Mouse (Mus musculus) embryonic facial prominence, embryonic 11.5 days (tissue): ENCODE data around the gene 5730596B20Rik. TPM values are rescaled to one million over a fixed set of nuclear protein-coding genes. Genes with fewer than 3 reads are reported as not detected.

ENCODE experiments used
- ATAC-seq: fragments of 200-750 bp; cut with Nextera tagmentation; replicated peaks from 2 replicates; pipeline ENCODE4 v1.8.0; 2017; ENCODE audit warnings: low read depth; ENCODE audit not compliant: insufficient number of reproducible peaks, low FRiP score, low TSS enrichment
- DNase-seq: peaks from one replicate; pipeline ENCODE4 v3.0.0-alpha.2; 2015; ENCODE audit warnings: low spot score
- H3K27ac ChIP-seq: fragments of 300-500 bp; sonication (generic); replicated peaks from 2 replicates; pipeline ENCODE4 v1.5.1; 2014; ENCODE audit warnings: mild to moderate bottlenecking, low read depth, low read length, control low read depth
- H3K27me3 ChIP-seq: fragments of 300-500 bp; sonication (generic); 2 replicates; pipeline ENCODE4 v1.6.1; 2014; ENCODE audit warnings: mild to moderate bottlenecking, low read length, moderate library complexity, mixed read lengths; ENCODE audit not compliant: control insufficient read depth, insufficient read depth
- H3K36me3 ChIP-seq: fragments of 300-500 bp; sonication (generic); replicated peaks from 2 replicates; pipeline ENCODE4 v1.6.1; 2014; ENCODE audit warnings: low read depth, mild to moderate bottlenecking, low read length, moderate library complexity, mixed read lengths; ENCODE audit not compliant: control insufficient read depth, insufficient read depth
- H3K4me1 ChIP-seq: fragments of 300-500 bp; sonication (generic); 2 replicates; pipeline ENCODE4 v1.6.1; 2014; ENCODE audit warnings: low read length, mixed read lengths; ENCODE audit not compliant: control insufficient read depth, insufficient read depth
- H3K4me2 ChIP-seq: fragments of 300-500 bp; sonication (generic); 2 replicates; pipeline ENCODE4 v1.6.1; 2014; ENCODE audit warnings: low read depth, mild to moderate bottlenecking, control low read depth, low read length, moderate library complexity
- H3K4me3 ChIP-seq: fragments of 300-500 bp; sonication (generic); 2 replicates; pipeline ENCODE4 v1.5.1; 2014; ENCODE audit warnings: low read depth, low read length, control low read depth
- H3K9ac ChIP-seq: fragments of 300-500 bp; sonication (generic); replicated peaks from 2 replicates; pipeline ENCODE4 v1.6.1; 2014; ENCODE audit warnings: mild to moderate bottlenecking, control low read depth, low read length
- H3K9me3 ChIP-seq: fragments of 300-500 bp; sonication (generic); replicated peaks from 2 replicates; pipeline ENCODE4 v1.6.1; 2016; ENCODE audit warnings: mild to moderate bottlenecking, low read length, inconsistent platforms, mixed read lengths; ENCODE audit not compliant: control insufficient read depth
- WGBS: fragments of 180-500 bp; shearing (Covaris S2); extraction: QIAGEN DNeasy Blood & Tissue Kit; methylation state at CpG from one replicate; pipeline ENCODE4 v1.1.7; 2014; 5-methylcytosine and 5-hydroxymethylcytosine counted together
- polyA plus RNA-seq: library from polyadenylated mRNA; unstranded; fragments of >200 nt; fragmentation: Nextera tagmentation; extraction: Ambion mirVana; gene quantifications from 2 replicates; pipeline ENCODE4 v1.2.1, GENCODE M21; 2014

Gene 5730596B20Rik
- polyA plus RNA-seq, 1 experiment from 2014 or later = 0.13 TPM

- no peak for DNase-seq
- peaks cover 67% of the 10 kb centered on the region for H3K27me3 ChIP-seq
- H3K9ac ChIP-seq = peak overlapping the region; percentile 30; the same call in 1 of the 2 replicates
- H3K9me3 ChIP-seq = no peaks in the 10 kb centered on the region
- 6% methylated on average over 15 of the region's 16 CpGs for WGBS
- H3K4me3 ChIP-seq = peak overlapping the region; percentile 17
- H3K36me3 ChIP-seq = no peaks in the 10 kb centered on the region
- H3K27ac ChIP-seq = peak overlapping the region; percentile 41; the same call in 1 of the 2 replicates
- H3K4me2 ChIP-seq = peak overlapping the region; percentile 19
- H3K4me1 ChIP-seq = no peaks in the 10 kb centered on the region; the same call in 1 of the 2 replicates
- ATAC-seq = no peak
These were observed 7.7 kb upstream of the 5730596B20Rik start for GRCm38 (mm10) chr6:52169499-52170165.

DNA sequence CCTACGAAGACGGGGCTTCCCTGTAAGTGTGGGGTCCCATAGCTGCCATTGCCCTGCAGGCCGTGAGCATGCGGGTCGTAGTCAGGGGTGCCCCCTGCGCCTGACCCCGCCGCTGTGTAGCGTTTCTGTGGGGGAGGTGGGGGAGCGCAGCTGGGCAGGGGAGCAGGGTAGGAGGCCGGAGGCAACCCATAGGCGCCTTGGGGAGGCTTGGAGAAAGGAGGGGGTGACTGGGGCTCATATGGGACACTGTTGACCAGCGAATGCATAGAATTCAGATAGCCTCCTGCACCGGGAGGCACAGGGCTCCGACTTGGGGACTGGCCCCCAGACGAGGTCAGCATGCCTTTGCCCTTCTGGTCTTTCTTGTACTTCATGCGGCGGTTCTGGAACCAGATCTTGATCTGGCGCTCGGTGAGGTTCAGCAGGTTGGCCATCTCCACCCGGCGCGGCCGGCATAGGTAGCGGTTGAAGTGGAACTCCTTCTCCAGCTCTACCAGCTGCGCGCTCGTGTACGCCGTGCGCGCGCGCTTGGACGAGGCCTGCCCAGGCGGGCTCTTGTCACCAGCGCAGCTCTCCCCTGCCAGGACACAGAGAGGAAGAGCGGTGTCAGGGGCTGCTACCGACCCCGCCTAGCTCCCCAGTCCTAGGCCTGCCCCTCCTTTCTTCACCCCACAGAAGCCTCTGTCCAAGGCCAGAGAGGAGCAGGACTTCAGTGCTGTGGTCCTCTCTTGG is 7.0 kb upstream of the 5730596B20Rik start:
- Histone ChIP-seq H3K9ac (peak overlapping the region; percentile 30), H3K4me3 (peak overlapping the region; percentile 17), H3K9me3 (no peaks in the 10 kb centered on the region), H3K27ac (peak overlapping the region; percentile 41), H3K4me1 (no peaks in the 10 kb centered on the region; the same call in 1 of the 2 replicates), H3K36me3 (no peaks in the 10 kb centered on the region), H3K27me3 (peaks cover 71% of the 10 kb centered on the region), H3K4me2 (peak overlapping the region; percentile 19)
- under 1% methylated on average over 40 of the region's 40 CpGs for WGBS
- no peak for DNase-seq
- ATAC-seq = no peak; the same call in 1 of the 2 replicates

DNA sequence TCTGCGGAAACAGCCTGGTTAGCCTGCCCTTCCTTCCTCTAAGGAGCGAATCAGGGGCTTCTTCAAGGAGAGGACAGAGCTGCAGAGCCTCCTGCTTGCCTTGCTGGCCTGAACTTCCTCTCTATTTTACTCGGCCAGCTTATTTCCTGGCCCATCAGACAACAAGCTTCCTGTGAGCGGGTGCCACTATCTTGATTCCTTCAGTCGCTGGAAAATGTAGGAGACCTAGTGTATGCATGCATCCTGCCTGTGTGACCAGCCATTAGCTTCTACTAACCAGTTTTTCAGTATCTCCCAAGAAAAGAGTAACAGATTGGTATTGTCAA is 6.4 kb upstream of the 5730596B20Rik start:
- Histone ChIP-seq H3K27me3 (peaks cover 74% of the 10 kb centered on the region), H3K4me2 (peak overlapping the region; percentile 19; the same call in 1 of the 2 replicates), H3K27ac (no peak overlapping the region)

GRCm38 (mm10) chr6:52171331-52171730 is 6.0 kb upstream of the 5730596B20Rik start:
- Histone ChIP-seq H3K9ac (no peak overlapping the region), H3K27ac (no peak overlapping the region), H3K4me3 (no peak overlapping the region), H3K4me1 (peaks cover 4% of the 10 kb centered on the region), H3K27me3 (peaks cover 78% of the 10 kb centered on the region), H3K4me2 (no peak overlapping the region), H3K36me3 (no peaks in the 10 kb centered on the region), H3K9me3 (no peaks in the 10 kb centered on the region)
- WGBS = 3% methylated on average over 4 of the region's 4 CpGs
- ATAC-seq (0 out of 2 replicates have a peak, but pooled peaks have one; percentile 42), DNase-seq (peak; percentile 66)

More for the DNA sequence above, 6.4 kb upstream of the 5730596B20Rik start:
- Histone ChIP-seq H3K9ac (peak overlapping the region; percentile 13), H3K9me3 (no peaks in the 10 kb centered on the region), H3K4me1 (peaks cover 4% of the 10 kb centered on the region), H3K36me3 (no peaks in the 10 kb centered on the region), H3K4me3 (no peak overlapping the region; the same call in 1 of the 2 replicates)
- DNase-seq (no peak), ATAC-seq (no peak)
- 3% methylated on average over 5 of the region's 5 CpGs for WGBS

DNA sequence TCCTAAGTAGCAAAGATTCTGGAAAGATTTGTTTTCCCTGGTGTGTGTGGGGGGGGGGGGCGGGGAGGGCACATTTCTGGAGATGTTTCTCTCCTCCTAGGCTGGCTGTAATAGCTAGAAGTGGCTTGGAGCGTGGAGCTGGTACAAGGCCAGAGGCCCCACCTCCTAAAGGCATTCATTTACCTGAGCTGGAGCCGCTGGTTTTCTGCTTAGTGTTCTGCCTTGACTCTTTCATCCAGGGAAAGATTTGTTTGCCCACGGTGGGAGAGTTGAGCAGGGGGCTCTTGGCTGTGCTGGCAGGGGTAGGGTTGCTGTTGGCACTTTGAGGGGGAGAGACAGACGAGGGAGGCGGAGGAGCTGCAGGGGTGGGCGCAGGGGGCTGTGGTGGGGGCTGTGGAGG is 5.4 kb upstream of the 5730596B20Rik start:
- Histone ChIP-seq H3K36me3 (no peaks in the 10 kb centered on the region), H3K9ac (peak overlapping the region; percentile 34; the same call in 1 of the 2 replicates), H3K4me1 (peaks cover 4% of the 10 kb centered on the region), H3K4me2 (peak overlapping the region; percentile 44), H3K9me3 (no peaks in the 10 kb centered on the region), H3K27ac (no peak overlapping the region; the same call in 1 of the 2 replicates), H3K27me3 (peaks cover 79% of the 10 kb centered on the region), H3K4me3 (no peak overlapping the region)
- DNase-seq (no peak), ATAC-seq (no peak)
- 5% methylated on average over 7 of the region's 7 CpGs for WGBS

GRCm38 (mm10) chr6:52172501-52172900 is 4.8 kb upstream of the 5730596B20Rik start:
- Histone ChIP-seq H3K4me3 (peak overlapping the region; percentile 9), H3K9me3 (no peaks in the 10 kb centered on the region), H3K27ac (no peak overlapping the region; the same call in 1 of the 2 replicates), H3K27me3 (peaks cover 81% of the 10 kb centered on the region), H3K4me1 (peaks cover 4% of the 10 kb centered on the region), H3K9ac (peak overlapping the region; percentile 34; the same call in 1 of the 2 replicates), H3K36me3 (no peaks in the 10 kb centered on the region), H3K4me2 (peak overlapping the region; percentile 44)
- peak; percentile 76 for DNase-seq
- WGBS = under 1% methylated on average over 35 of the region's 35 CpGs
- no peak; the same call in 1 of the 2 replicates for ATAC-seq

GRCm38 (mm10) chr6:52173648-52174047 is 3.6 kb upstream of the 5730596B20Rik start:
- Histone ChIP-seq H3K9me3 (no peaks in the 10 kb centered on the region), H3K36me3 (no peaks in the 10 kb centered on the region), H3K9ac (no peak overlapping the region), H3K4me2 (no peak overlapping the region), H3K27me3 (peaks cover 81% of the 10 kb centered on the region), H3K4me3 (no peak overlapping the region), H3K27ac (no peak overlapping the region), H3K4me1 (peaks cover 4% of the 10 kb centered on the region)
- DNase-seq = no peak
- ATAC-seq = no peak
- WGBS = 0% methylated on average over 4 of the region's 4 CpGs
